Mouse (Mus musculus): ENCODE data around the gene Eya3.

DNA sequence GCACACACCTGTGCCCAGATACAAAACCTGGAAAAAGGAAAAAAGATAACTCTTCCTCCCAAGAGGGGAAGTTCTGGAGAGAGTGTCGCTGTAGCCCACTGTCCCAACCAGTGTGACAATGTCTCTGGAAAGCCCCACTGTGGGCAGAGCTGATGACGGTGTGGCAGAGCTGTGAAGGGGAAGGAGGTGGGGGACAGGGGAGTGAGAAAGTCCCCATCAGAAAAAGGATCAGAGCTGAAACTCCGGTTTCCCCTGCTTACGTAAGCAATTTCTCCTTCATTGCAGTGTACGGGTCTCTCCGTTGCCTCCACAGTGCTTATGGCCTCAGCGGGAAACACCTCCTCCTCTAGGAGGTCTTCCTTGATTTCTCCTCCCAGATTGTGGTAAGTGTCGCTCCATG, 27.5 kb upstream of the Eya3 start:
- no peak for TF ChIP-seq EP300 (IDR thresholded peaks at IDR 0.05; ENCODE audit: insufficient read depth, low read depth, low read length)
- no peak for TF ChIP-seq POLR2A (IDR thresholded peaks at IDR 0.05; ENCODE audit: insufficient read depth, low read length)
